Mouse (Mus musculus) kidney, postnatal 14 days (tissue): ENCODE measurements at regions not wholly inside any gene's neighbourhood (a gene's known extent, or its start where the extent isn't known, plus 50 kb on each side); places are given as distances from the start of the nearest gene placed in this dataset.
A peak's percentile ranks its signal among the peaks of the same experiment; 100 is the strongest.
"Not testable (repeated sequence)": the region's sequence is repeated elsewhere in the genome, so short reads cannot be mapped to it uniquely, and the experiment has no call there.

Experiments
- DNase-seq: peaks from one replicate; pipeline ENCODE4 v3.0.0; 2022; ENCODE audit warnings: mixed read lengths

GRCm38 (mm10) chr4:66691598-66692220 lies 135.7 kb upstream of the Tlr4 start:
- DNase-seq = no peak

- no peak for DNase-seq
Observed at GRCm38 (mm10) chr4:66693982-66694578, 133.3 kb upstream of the Tlr4 start.

GRCm38 (mm10) chr4:66715821-66716760 lies 111.3 kb upstream of the Tlr4 start:
- DNase-seq = no peak

GRCm38 (mm10) chr4:66737407-66737806 lies 90.0 kb upstream of the Tlr4 start:
- no peak for DNase-seq

GRCm38 (mm10) chr4:66743421-66743820 lies 84.0 kb upstream of the Tlr4 start:
- not testable (repeated sequence) for DNase-seq

DNA sequence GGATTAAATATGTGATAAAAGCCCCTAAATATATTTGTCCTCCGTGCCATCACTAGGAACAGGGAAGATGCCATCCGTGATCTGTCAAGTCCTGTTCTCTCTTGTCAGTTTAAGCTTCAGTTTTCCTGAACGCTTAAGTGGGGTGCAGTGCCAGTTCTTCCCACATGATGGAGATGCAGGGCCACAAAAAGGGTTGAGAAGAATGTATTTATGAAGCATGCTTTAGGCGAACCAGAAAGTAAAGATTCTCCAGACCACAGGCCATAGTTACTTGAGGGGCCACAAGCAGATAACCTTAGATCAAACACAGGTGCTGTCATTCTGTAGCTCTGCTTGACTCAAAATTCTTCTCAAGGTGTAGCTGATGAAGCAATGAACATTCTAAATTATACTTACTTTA lies 58.6 kb upstream of the Tlr4 start:
- peak; percentile 32 for DNase-seq
